Mouse (Mus musculus): ENCODE data around the gene Rpl41. TPM values are rescaled to one million over a fixed set of nuclear protein-coding genes. Genes with fewer than 3 reads are reported as not detected.

Rpl41 gene
- polyA plus RNA-seq, 1 experiment from 2014 or later: 3,049 TPM

DNA sequence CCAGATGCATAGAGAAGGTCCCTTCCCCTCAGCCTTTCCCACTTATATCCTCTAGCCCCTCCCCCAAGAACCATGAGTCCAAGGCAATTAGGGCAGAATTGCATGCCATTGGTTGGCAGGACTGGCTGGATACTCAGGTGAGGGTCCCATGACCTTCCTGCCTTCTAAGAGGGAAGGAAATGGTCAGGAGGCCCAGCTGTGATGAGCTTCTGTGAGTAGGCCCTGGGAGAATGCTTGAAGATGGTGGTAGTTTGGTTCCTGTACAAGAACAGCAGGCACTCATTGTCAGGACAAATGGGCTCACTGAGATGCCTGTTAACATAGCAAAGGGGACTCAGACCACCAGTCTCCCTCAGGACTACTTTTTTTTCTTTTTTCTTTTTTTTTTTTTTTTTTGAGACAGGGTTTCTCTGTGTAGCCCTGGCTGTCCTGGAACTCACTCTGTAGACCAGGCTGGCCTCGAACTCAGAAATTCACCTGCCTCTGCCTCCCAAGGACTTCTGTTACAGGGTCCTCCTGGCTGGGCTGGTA is 10.7 kb downstream of the Rpl41 start:
- ATAC-seq (replicated peaks; ENCODE audit: low FRiP score): no peak
- 90% methylated on average over 1 of the region's 1 CpGs for WGBS
- Histone ChIP-seq H3K9me3 (ENCODE audit: control insufficient read depth, low read length) (no peaks in the 10 kb centered on the region), H3K27me3 (ENCODE audit: control insufficient read depth, insufficient read depth, low read length) (no peaks in the 10 kb centered on the region), H3K36me3 (ENCODE audit: control insufficient read depth, insufficient read depth, low read length) (peaks cover under 1% of the 10 kb centered on the region; the same call in 1 of the 2 replicates), H3K4me1 (replicated peaks; ENCODE audit: control insufficient read depth, insufficient read depth, low read length) (no peaks in the 10 kb centered on the region), H3K4me3 (ENCODE audit: low read depth, low read length) (no peak overlapping the region), H3K4me2 (ENCODE audit: low read depth, low read length, severe bottlenecking) (no peak overlapping the region), H3K27ac (ENCODE audit: low read depth, low read length) (no peak overlapping the region), H3K9ac (ENCODE audit: low read length) (no peak overlapping the region)
- DNase-seq (ENCODE audit: low spot score): no peak

DNA sequence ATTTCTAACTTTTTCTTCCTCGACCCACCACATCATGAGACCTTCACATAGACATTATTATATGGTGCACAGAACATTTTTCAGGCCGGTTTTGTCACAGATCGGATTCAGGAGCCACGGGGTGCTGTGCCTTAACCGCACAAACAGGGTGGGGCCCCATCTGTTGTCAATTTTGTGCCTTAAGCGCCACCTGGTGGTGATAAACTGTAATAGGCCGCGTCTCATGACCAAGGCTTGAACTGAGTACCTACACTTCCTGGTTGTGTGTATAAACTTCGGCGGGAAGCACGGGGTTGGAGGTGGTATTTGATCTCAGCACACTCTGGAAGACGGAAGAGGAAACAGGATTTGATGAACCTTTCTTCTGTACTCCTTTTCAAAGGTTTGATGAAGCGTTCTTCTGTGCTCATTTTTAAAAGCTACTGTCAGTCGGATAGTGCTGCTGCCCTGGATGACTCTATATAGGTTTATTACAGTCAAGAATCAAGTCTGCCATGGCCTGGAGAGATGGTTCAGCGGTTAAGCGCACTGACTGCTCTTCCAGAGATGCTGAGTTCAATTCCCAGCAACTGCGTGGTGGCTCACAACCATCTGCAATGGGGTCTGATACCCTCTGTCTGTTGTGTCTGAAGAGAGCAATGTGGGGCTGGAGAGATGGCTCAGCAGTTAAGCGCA is 12.7 kb downstream of the Rpl41 start:
- Histone ChIP-seq H3K4me2 (ENCODE audit: low read depth, low read length, severe bottlenecking) (peak overlapping the region; percentile 40; the same call in 1 of the 2 replicates), H3K27me3 (ENCODE audit: control insufficient read depth, insufficient read depth, low read length) (no peaks in the 10 kb centered on the region), H3K36me3 (ENCODE audit: control insufficient read depth, insufficient read depth, low read length) (no peaks in the 10 kb centered on the region), H3K4me3 (ENCODE audit: low read depth, low read length) (no peak overlapping the region), H3K9me3 (ENCODE audit: control insufficient read depth, low read length) (no peaks in the 10 kb centered on the region), H3K4me1 (replicated peaks; ENCODE audit: control insufficient read depth, insufficient read depth, low read length) (no peaks in the 10 kb centered on the region), H3K27ac (ENCODE audit: low read depth, low read length) (no peak overlapping the region), H3K9ac (ENCODE audit: low read length) (no peak overlapping the region; the same call in 1 of the 2 replicates)
- peak; percentile 90 for ATAC-seq (replicated peaks; ENCODE audit: low FRiP score)
- WGBS: 16% methylated on average over 18 of the region's 18 CpGs
- DNase-seq (ENCODE audit: low spot score): peak; percentile 90

DNA sequence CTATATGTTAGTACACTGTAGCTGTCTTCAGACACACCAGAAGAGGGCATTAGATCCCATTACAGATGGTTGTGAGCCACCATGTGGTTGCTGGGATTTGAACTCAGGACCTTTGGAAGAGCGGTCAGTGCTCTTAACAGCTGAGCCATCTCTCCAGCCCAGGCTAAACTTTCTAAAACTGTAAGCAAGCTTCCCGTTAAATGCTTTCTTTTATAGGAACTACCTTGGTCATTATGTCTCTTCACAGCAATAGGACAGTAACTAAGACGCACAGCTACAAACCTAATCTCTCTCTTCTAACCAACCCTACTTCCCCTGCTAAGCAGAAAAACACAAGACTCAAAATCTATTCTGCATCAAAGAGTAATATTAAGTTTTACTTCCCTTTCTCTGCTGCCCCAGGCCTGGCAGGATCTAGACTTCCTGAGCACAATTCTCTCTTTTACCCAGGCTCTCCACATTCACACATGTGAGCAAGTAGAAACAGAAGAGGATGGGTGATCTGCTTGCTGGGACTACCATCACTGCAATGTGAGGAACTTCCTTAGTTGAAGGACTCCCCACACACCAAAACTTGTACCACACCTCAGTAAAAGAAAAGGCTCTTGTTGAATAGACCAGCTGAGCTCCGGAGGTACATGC is 13.4 kb downstream of the Rpl41 start:
- Histone ChIP-seq H3K27me3 (ENCODE audit: control insufficient read depth, insufficient read depth, low read length) (no peaks in the 10 kb centered on the region), H3K9ac (ENCODE audit: low read length) (no peak overlapping the region; the same call in 1 of the 2 replicates), H3K36me3 (ENCODE audit: control insufficient read depth, insufficient read depth, low read length) (no peaks in the 10 kb centered on the region), H3K4me2 (ENCODE audit: low read depth, low read length, severe bottlenecking) (peak overlapping the region; percentile 40; the same call in 1 of the 2 replicates), H3K27ac (ENCODE audit: low read depth, low read length) (no peak overlapping the region), H3K4me3 (ENCODE audit: low read depth, low read length) (no peak overlapping the region), H3K4me1 (replicated peaks; ENCODE audit: control insufficient read depth, insufficient read depth, low read length) (no peaks in the 10 kb centered on the region), H3K9me3 (ENCODE audit: control insufficient read depth, low read length) (no peaks in the 10 kb centered on the region)
- no peak; the same call in 1 of the 2 replicates for ATAC-seq (replicated peaks; ENCODE audit: low FRiP score)
- no peak for DNase-seq (ENCODE audit: low spot score)
- 71% methylated on average over 4 of the region's 4 CpGs for whole genome bisulfite sequencing

DNA sequence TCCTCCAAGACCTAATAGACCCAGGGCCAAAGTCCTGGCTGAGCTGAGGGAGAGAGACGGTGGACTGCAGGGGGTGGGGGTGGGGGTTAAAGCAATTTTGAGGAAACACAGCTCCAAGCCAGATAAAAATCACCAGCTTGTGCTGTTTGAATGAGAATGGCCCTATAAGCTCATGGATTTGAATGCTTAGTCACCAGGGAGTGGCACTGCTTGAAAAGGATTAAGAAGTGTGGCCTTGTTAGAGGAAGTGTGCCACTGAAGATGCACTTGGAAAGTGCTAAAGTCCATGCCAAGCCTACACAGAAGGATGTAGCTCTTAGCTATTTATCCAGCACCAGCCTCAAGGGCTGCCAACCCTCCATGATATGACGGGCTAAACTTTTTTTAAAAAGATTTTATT is 13.9 kb downstream of the Rpl41 start:
- Histone ChIP-seq H3K9ac (ENCODE audit: low read length) (no peak overlapping the region), H3K36me3 (ENCODE audit: control insufficient read depth, insufficient read depth, low read length) (no peaks in the 10 kb centered on the region), H3K9me3 (ENCODE audit: control insufficient read depth, low read length) (no peaks in the 10 kb centered on the region), H3K27ac (ENCODE audit: low read depth, low read length) (no peak overlapping the region), H3K27me3 (ENCODE audit: control insufficient read depth, insufficient read depth, low read length) (no peaks in the 10 kb centered on the region), H3K4me2 (ENCODE audit: low read depth, low read length, severe bottlenecking) (no peak overlapping the region), H3K4me3 (ENCODE audit: low read depth, low read length) (no peak overlapping the region), H3K4me1 (replicated peaks; ENCODE audit: control insufficient read depth, insufficient read depth, low read length) (no peaks in the 10 kb centered on the region)
- ATAC-seq (replicated peaks; ENCODE audit: low FRiP score) (no peak), DNase-seq (ENCODE audit: low spot score) (no peak)
- 86% methylated on average over 2 of the region's 2 CpGs for WGBS

DNA sequence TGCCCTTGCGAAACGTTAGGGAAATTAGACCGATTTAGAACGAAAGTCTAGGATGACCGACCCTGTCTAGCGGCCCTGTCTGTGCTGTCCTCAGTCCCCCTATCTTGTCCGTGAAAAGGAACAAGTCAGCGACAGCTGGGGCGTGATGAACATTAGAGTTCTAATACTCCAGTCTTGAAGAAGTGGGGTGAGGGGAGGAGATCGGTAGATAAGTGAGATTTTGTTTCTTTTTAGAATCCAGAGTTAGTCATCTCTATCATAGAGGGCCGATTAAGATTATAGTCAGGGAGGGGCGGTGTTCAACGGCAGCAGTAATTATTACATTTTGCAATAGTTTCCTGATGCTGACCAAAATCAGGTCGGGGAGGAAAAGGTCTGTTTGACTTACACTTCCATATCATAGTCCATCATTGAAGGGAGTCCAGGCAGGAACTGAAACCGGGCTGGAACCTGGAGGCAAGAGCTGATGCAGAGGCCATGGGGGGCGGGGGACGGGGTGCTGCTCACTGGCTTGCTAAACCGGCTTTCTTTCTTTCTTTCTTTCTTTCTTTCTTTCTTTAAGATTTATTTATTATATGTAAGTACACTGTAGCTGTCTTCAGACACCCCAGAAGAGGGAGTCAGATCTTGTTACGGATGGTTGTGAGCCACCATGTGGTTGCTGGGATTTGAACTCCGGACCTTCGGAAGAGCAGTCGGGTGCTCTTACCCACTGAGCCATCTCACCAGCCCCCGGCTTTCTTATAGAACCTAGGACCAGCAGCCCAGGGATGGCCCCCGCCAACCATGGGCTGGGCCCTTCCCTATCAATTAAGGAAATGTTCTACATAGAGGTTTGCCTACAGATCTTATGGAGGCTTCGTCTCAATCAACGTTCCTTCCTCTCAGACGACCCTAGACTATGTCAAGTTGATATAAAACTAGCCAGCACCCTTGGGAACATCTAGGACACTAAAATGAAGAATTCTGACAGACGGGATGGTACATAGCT is 22.4 kb downstream of the Rpl41 start:
- Histone ChIP-seq H3K9me3 (ENCODE audit: control insufficient read depth, low read length) (no peaks in the 10 kb centered on the region), H3K27me3 (ENCODE audit: control insufficient read depth, insufficient read depth, low read length) (peaks cover 22% of the 10 kb centered on the region), H3K4me1 (replicated peaks; ENCODE audit: control insufficient read depth, insufficient read depth, low read length) (peaks cover 4% of the 10 kb centered on the region; the same call in 1 of the 2 replicates), H3K4me2 (ENCODE audit: low read depth, low read length, severe bottlenecking) (peak overlapping the region; percentile 99), H3K36me3 (ENCODE audit: control insufficient read depth, insufficient read depth, low read length) (no peaks in the 10 kb centered on the region), H3K4me3 (ENCODE audit: low read depth, low read length) (peak overlapping the region; percentile 64), H3K27ac (ENCODE audit: low read depth, low read length) (no peak overlapping the region), H3K9ac (ENCODE audit: low read length) (peak overlapping the region; percentile 65; the same call in 1 of the 2 replicates)
- 32% methylated on average over 28 of the region's 28 CpGs for WGBS
- DNase-seq (ENCODE audit: low spot score) (no peak), ATAC-seq (replicated peaks; ENCODE audit: low FRiP score) (no peak)

DNA sequence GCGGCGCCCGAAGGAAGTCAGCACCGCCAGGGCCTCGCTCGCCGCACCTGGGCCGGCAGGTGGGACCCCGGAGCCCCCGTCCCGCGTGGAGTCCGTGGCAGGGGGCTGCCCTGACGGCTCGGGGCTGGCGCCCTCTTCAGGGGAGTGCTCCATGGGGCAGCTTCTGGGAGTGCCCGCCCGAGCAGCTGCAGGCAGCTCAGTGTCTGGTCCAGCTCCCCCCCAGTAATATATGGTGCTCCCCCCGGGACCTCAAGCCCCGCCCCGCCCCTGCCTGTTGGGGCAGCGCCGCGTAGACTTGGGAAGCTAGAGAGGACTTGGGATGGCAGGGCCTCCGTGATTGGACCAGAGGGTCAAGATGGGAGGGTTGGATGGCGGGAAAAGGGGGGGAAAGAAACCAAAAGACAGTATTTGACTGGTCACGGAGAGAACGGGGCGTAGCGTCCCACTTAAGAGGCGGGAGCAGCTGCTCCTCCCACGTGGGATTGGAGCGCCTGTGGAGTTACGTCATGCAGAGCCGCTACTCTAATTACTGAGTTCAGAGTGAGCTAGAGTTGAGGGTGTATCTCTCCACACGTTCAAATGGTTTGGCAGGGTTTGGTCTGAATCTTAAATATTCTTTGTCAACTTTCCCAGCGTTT is 23.3 kb downstream of the Rpl41 start, which contains the start of gene Esyt1:
Esyt1 (minus strand) TSS at position 201 of the 638 bp plus-strand sequence.
- Histone ChIP-seq H3K27ac (ENCODE audit: low read depth, low read length) (peak within 1 kb of the TSS; percentile 41; the same call in 1 of the 2 replicates), H3K27me3 (ENCODE audit: control insufficient read depth, insufficient read depth, low read length) (peaks cover 22% of the 10 kb centered on the region), H3K9ac (ENCODE audit: low read length) (peak within 1 kb of the TSS; percentile 65), H3K36me3 (ENCODE audit: control insufficient read depth, insufficient read depth, low read length) (no peaks in the 10 kb centered on the region), H3K4me2 (ENCODE audit: low read depth, low read length, severe bottlenecking) (peak within 1 kb of the TSS; percentile 99), H3K4me1 (replicated peaks; ENCODE audit: control insufficient read depth, insufficient read depth, low read length) (peaks cover 4% of the 10 kb centered on the region; the same call in 1 of the 2 replicates), H3K4me3 (ENCODE audit: low read depth, low read length) (peak within 1 kb of the TSS; percentile 64), H3K9me3 (ENCODE audit: control insufficient read depth, low read length) (no peaks in the 10 kb centered on the region)
- DNase-seq (ENCODE audit: low spot score) (peak; percentile 93), ATAC-seq (replicated peaks; ENCODE audit: low FRiP score) (peak; percentile 96)
- WGBS: under 1% methylated on average over 37 of the region's 37 CpGs

DNA sequence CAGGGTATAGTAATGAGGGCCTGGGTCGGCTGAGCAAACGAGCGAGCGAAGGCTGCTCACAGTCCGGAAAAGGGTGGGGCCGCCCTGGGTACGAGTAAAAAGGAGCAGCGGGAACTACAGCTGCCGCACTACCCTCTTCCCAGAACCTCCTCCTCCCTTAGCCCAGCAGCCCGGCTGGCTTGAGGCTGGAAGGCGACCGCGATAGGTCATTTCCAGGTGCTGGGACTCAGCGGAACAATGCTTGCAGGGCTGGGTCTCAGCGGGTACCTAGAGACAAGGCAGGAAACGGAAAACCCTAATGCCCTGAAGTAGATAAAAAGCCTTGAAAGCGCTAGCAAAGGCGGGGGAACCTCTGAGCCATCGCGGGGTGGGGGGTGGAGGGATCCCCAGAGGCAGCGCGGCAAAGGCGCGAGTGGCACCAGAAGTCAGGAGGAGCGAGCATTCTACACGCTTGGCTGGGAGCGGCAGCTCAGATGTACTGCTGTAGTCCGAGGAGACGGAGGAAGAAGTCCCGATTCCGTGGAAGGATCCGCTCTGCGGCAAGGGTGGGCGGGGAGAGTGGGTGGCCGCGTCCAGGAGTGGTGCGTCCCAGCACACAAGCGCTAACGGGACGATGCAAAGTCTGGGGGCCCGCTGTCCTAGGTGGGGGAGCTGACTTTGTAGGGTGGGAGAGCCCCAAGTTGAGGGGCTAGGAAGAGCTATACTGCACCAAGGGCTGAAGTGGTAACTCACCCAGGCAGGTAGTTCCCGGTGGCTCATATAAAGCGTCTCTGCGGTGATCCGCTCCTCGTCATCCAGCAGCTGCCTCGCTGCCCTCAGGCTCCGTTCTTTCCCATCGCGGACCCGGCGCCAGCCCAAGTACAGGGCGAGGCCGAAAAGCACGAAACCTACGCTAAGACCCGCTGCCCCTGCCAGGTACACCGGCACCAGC is 24.1 kb downstream of the Rpl41 start:
- H3K27me3 ChIP-seq (ENCODE audit: control insufficient read depth, insufficient read depth, low read length): peaks cover 22% of the 10 kb centered on the region
- H3K9me3 ChIP-seq (ENCODE audit: control insufficient read depth, low read length): no peaks in the 10 kb centered on the region
- DNase-seq (ENCODE audit: low spot score) (peak; percentile 82), ATAC-seq (replicated peaks; ENCODE audit: low FRiP score) (peak; percentile 57)
- WGBS: under 1% methylated on average over 58 of the region's 58 CpGs
- H3K9ac ChIP-seq (ENCODE audit: low read length): peak overlapping the region; percentile 65
- peak overlapping the region; percentile 64 for H3K4me3 ChIP-seq (ENCODE audit: low read depth, low read length)
- H3K36me3 ChIP-seq (ENCODE audit: control insufficient read depth, insufficient read depth, low read length): no peaks in the 10 kb centered on the region
- H3K27ac ChIP-seq (ENCODE audit: low read depth, low read length): peak overlapping the region; percentile 41; the same call in 1 of the 2 replicates
- H3K4me1 ChIP-seq (replicated peaks; ENCODE audit: control insufficient read depth, insufficient read depth, low read length): peaks cover 4% of the 10 kb centered on the region; the same call in 1 of the 2 replicates
- H3K4me2 ChIP-seq (ENCODE audit: low read depth, low read length, severe bottlenecking): peak overlapping the region; percentile 99

Data from forebrain, embryonic 11.5 days (tissue).